Mouse (Mus musculus) induced T-regulatory cell, adult 2 months (primary cell): ENCODE measurements around the gene Fgf18.

Experiments used
- DNase-seq: peaks from one replicate; pipeline ENCODE4 v3.0.0-alpha.2; 2012; ENCODE audit warnings: low read depth

The Fgf18 gene

DNA sequence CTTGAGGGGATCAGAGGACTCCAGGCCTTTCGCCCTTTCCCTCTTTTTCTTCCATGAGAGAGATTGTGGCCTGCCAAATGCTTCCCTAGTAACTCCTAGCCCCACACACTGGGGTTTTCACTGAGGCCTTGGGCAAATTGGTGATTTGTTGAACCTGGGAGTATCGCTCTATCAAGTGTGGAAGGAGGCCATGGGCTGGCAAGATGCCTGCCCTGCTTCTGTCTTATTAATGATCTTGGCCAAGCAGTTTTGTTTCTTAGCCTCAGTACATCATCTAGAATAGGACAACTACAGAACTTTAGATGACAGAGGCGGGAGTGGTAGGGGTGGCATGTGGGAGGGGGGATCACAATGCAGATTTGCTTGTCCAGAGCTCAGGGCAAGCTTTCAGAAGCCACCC is 31.4 kb downstream of the Fgf18 start:
- no peak for DNase-seq

DNA sequence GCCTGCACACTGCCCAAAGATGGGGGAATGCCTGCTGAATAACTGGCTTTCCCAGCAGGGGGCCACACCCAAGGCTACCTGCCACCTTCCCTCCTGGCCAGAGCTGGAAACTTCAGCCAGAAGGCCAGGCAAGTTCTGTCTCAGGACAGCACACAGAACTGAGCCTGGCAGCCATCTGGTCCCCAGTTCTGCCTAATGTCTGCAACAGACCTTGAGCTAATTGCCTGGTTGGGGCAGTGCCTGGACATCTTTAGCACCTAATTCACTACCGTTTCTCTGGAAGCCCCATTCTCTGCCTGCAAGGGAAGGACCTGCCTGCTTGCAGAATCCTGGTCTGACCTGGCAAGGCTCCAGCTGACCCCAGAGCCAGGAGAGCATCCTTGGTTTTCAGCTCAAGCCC is 34.8 kb downstream of the Fgf18 start:
- no peak for DNase-seq

DNA sequence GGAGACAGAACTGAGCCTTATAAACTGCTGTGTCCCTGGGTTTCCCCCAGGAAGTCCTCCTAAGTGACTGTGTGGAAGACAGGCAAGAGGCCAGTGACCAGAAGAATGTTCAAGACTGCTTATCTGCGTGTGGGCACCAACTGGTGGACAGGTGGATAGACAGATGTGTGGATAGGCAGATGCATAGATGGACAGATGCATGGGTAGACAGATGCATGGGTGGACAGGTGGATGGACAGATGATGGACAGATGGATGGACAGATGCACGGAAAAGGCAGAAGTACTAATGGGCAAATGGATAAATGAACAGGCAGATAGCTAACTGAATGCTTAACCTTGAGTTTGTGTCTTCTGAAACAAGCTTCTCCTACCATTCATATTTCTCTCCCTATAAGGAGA is 37.1 kb downstream of the Fgf18 start:
- DNase-seq = no peak

DNA sequence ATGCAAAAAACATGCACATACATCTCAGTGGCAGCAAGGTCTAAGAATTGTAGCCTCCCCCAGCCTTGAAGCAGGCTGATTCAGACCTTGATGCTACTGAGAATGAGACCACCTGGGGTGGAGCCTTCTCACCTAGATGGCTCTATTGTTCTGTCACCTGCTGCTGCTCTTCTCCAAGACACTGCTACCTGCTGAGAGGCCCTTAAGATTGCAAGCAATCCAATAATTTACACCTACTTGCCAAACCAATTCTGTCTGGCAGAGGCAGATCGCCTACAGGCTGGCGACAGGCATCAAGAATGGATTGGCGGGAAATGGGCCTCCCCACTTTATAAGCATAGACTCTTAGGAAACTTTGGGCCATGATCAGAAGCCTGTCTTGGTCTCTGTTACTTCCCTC is 39.7 kb downstream of the Fgf18 start:
- DNase-seq = no peak

DNA sequence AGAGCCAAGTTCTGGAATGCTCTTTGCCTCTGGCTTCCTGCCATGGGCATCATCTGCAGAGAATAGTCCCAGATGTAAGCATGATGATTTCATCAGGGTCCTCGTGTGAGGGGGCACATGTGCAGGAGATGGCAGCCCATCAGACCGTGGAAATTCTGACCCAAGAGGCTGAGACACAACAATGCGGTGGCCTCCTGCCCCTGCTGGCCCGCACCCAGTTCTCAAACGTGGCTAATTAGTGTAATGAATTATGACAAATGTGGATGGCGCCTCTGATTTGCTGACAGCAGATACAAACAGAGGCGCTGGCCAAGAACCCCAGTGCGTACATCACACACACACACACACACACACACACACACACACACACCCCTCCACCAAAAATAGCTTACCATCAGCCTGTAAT is 42.3 kb downstream of the Fgf18 start:
- DNase-seq = no peak

DNA sequence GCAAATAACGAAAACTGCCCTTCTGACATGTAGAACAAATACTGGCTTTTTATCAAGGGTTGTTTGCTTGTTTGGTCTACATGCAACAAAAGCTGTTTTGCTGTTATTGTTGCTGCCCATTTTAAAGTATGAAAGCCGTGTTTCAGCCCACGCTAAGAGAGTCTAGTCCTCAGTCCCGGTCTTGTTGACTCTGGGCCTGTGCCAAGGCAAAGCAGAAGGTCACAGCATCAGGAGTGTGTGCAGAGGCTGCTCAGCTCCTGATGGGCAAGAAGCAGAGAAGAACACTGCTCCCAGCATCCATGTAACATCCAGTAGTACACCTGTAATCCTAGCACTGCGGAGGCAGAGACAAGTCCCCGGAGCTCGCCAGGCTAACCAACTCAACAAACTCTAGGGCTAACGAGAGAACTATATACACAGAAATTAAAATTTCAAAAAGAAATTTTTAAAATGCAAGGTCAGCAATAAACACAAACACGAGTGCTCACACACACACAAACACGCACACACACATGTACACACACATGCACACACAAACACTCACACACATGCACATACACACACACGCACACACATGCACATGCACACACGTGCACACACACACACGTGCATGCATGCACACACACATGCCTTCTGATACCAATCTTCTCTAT is 43.8 kb downstream of the Fgf18 start:
- no peak for DNase-seq

DNA sequence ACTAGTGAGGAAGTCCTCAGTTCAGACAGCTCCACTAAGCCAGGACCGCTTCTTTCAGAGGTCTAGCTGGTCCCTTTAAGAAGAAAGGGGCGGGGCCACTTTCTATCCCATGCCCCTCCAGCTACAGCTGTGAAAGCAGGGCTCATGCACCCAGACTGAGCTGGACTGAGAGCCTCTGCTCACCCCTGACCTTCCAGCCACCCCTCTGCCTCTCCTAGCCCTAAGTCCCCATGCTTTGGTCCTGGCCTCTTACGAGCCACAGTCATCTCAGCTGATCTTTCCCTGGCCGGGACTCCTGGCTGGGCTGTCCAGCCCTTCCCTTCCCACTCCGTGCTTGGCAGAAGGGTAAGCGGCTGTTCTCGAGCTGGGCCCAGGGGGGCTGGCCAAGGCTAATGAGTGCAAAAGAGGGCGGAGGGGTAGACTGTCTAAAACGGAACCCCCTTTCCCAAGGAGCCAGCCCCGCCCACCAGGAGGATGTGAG is 47.1 kb downstream of the Fgf18 start:
- DNase-seq = no peak

DNA sequence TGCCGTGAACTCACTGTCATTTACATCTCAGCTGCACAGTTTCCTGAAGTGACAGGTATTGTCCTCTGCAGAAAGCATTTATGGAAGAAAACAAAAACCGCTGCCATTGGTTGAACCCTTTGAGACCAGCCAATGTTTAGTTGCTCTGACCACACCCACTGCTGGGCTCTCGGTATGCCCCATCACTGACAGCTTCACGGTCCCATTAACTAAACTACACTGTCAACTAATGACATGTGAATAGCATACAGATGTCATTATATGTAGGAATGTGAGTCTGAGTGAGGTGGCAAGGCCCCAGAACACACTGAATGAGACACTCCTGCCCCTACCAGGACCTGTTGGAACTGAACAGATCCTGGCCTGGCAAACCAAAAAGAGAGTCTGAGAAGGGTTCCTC is 47.8 kb downstream of the Fgf18 start:
- DNase-seq = no peak

DNA sequence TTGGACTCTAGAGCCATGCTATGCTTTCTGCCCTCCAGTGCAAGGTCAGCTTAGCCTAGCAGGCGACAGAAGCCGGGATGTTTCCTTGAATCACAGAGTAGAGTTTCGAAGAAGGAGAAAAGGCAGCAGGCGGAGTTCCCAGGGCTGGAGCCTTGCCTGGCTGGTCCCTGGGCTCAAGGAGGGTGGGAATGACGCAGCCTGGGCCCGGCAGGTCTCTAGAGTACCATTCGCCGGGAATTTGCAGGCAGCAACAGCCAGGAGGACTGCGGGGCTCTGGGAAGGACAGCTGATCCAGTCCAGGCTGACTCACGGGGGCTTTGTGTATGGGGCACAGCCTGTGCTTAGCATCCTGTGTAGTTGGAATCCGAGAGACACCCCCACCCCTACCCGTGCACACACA is 48.8 kb downstream of the Fgf18 start:
- no peak for DNase-seq

DNA sequence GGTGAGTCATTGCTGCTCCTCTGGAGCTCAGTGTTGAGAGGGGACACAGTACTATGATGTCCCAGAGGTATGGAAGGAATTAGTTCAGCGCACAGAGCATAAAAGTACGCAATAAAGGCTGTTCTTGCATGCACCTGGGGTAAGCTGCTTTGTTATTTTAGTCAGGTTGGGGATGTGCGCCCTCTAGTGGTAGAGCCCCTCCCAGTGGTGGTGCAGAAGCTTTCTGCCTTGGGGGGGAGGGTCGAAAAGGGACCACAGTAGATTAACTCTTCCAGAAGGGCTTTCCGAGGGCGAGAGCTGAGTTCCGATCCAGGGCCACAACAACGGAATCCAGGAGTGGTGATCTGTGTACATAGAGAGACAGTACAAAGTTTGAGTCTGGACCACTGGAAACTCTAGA is 49.3 kb downstream of the Fgf18 start:
- peak; percentile 61 for DNase-seq

DNA sequence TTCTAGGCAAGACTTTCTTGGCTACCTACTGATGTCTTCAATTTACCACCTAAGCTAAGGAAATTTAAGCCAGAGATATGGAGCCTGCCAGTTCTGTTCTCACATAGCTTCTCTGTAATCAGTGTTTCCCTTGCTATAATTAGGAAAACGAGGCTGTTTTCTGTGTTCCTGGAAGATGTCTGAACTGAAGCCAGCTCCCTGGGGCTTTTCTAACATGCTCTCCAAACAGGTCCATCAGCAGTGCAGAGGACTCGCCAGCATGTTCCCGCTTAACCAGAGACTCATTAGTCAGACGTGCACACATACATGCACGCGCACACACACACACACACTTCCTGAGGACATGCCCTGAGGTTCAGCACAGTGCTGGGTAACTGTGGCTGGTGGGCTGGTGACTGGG is 57.3 kb downstream of the Fgf18 start:
- no peak for DNase-seq

DNA sequence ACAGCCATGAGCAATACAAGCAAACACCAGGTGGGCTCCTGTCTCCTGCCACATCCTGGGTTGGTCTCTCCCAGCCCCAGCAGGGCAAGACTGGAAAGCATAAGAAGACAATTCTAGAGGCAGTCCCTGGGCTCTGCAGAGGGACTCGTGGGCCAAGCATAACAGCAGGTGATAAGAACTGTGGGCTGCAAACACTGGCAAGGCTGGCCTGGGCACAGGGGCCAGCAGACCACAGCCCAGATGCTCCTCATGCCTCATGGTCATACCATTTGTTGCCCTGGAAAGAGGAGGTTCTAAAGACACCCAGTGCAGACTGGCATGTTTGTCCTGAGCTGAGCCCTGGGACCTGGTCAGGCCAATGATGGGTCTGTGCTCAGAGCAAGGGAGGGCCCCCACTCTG is 59.0 kb downstream of the Fgf18 start:
- no peak for DNase-seq

DNA sequence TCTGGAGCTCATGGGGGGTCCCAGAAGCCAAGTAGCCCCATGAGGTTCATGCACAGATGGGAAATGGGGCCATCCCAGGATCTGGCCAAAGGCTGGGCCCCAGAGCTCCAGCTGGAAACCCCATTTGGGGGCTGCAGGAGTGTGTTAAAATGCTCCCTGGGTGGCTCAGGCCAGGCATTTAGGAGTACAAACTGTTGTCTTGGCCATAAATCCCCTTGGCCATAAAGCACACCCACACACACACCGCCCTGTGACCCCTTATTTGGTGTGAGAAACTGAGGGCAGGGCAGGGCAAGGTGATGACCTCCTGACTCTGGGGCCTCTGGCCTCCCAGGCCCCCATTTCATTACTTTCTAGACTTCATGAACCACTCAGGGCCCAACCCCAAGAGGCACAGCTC is 61.2 kb downstream of the Fgf18 start:
- DNase-seq = no peak

DNA sequence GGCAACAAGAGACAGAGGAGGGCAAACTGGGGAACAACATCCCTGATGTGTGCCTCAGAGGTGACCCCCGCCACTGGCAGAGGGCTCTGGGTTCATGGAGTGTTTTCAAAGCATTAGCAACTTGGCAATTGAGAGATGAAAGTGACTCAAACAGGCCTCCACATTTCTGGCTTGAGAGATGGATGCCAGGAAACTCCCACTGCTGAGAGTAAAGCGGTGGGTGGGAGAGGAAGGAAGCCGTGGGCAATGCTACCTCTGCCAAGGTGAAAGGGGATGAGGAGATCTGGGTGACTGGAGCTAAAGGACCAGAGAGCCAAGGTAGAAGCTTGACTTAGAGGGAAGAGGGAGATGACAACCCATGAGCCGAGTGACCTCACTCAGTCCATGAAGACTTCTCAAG is 61.7 kb downstream of the Fgf18 start:
- no peak for DNase-seq

DNA sequence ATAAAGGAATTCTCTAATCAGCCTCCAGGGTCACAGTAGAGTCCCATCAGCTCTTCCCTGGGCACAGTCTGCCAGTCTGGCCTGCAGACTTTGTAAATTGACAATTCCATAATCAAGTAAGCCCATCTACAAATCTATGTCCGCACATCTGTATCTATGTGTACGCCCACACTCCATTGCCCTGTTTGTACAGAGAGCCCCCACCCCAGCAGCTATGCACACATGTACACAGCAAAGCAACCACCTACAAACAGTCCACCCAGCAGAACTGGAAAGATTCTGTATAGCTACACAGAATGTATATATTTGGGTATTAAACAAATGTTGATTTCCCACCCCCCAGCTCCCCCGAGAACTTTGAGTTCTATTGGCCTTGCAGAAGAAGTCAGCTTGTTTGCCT is 62.1 kb downstream of the Fgf18 start:
- no peak for DNase-seq

DNA sequence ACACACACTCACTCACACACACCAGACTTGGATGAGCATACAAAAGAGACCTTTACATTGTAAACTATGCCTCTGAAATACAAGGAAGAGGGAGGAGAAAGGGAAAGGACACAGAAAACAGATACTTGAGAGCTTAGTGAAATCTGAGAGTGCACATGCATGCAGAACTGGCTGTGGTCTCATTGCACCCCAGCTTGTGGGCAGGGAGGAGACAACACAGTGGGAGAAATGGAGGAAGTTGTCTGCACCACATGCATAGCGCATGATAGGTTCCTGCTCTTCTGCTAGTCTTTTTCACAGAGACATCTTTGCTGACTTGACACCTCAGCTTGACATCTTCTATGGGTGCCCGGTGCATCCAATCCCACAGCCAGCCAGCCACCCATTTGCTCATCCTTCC is 63.2 kb downstream of the Fgf18 start:
- DNase-seq = no peak

DNA sequence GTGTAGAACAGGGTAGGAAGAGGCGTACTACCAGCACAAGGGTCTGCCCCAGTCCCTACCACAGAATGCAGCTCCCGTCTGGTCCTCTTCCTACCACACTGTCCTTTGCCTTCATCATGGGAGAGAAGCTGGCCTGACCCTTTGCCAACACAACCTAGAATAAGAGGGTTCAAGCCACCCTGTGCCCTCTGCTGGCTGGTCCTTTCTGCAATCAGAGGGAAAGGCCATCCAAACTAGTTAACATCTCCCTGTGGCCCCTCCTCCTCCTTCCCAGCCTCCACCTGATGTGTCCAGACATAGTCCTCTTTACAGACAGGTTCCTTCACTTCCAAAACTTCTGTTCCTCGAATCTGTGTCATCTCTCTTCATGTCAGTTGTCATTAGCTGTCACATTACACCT is 66.0 kb downstream of the Fgf18 start:
- no peak for DNase-seq

DNA sequence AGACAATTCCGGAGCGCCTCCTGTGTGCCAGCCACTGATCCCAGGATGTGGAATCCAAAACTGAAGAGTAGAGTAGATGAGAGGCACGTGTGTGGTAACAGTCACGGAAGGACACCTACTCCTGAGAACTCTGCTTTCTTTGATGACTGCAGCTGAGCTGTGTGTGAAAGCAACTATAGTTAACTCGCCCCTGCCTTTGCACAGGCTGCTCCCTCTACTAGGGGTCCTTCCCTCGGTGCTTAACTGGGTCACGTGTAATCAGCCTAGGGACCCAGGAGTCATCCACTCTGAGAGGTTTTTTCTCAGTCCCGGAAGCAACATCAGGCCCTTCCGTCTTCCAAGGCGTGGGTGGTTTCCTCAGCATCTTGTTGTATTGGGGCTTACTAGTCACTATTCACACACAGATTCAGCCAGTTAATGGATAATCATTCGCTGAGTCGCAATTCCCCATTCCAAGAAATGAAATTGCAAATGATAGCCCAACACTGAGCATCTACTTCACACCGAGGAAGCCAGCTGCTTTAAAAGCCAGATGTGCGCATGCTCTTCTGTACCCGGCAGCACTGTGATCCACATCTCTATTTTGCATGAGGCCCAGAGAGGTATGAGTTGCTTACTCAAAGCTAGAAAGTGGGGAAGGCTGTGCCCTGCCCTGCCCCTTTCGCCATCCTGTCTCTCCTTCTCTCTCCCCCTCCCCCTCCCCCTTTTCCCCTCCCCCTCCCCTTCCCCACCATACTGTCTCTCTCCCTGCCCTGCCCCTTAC is 67.0 kb downstream of the Fgf18 start:
- DNase-seq = no peak

DNA sequence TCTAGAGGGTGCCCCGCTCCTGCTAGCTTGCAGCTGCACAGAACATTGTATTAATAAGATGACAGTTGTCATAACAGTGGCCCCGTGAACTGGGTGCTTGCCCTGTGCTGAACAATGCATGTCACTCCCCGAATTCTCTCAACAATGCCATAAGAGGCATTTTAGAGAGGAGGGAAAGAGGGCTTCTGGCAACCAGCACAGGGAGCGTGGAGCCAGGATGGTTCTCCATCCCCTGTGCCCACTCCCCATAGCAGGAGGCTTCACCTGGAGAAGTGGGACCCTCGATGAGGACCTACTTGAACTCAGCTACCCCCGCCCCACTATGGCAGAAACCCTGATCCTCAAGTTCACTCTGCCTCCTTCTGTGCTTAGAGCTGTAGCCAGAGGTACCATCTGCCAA is 67.8 kb downstream of the Fgf18 start:
- no peak for DNase-seq

DNA sequence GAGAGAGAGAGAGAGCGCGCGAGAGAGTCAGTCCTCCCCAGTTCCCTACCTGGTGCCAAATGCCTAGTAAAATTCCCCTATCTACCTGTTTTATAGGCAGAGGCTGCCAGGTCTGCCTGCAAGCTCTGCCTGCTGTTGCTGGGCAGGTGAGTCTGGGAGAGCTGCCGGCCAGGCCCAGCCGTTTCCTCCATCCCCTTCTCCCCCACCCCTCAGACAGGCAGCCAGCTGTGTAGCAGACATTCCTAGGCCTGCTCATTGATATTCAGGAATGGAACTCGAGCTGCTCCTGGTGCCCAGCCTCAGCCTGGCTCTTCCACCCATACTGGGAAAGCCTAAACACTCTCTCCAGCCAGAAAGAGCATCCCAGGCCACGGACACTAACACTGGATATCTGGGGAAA is 69.2 kb downstream of the Fgf18 start:
- no peak for DNase-seq

DNA sequence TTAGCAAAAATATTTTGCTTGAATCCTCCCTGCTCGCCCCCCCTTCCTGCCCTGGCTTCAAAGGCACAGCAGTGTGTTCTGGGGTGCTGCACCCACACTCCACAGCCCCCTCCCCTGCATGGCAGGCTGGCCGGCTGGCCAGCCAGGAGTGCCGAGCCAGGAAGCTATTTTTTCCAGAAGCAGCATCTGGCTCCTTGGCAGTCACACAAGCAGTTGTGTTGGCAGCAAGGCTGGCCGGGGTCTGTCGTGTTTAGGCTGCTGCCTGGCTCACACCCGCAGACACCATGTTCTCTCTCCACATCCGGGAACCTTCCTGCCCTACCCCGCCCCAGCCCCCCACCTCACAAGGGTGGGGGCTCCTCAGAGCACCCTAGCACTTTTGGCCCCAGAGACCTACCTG is 71.9 kb downstream of the Fgf18 start:
- no peak for DNase-seq

DNA sequence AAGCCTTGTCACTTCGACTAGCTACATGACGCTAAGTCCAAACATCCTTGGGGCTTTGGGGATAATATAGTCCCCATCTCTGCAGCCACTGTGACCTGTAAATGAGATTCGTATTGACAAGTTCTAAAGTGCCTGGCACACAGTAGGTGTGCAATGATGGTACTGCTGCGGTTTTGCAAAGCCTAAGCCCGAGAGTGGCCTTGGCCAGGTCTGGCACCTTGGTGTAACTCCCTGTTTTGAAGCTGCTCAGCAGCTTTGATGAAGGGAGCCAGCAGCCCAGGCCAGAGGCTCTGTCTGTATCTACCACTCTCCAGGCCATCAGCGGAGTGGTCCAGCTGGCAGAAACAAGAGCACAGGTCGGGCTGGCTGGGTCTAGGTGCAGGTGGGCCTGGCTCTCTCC is 72.7 kb downstream of the Fgf18 start:
- no peak for DNase-seq

DNA sequence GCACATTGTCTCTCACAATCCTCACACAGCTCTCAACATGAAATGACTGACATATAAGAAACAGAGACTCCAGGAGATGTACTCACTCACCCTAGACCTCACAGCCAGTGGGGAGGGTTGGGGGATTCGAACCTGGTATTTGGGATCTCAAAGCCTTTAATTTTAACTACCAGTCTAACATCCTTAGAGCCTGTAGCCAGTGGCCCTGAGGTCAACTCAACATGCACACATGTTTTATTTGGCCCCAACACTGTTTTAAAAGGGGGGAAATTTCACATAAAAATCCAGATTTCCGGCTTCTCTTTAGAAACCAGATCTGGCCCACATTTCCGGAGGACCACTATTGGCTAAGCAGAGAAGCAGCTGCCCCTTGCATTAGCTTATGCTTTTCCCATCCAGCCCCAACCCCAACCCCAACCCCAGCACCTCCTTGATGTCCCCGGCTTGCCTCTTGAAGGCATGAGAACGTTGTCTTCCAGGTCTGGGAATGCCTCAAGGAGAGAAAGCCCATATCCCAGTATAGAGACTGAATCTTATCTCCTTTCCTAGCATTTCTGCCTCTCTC is 75.8 kb downstream of the Fgf18 start:
- no peak for DNase-seq

DNA sequence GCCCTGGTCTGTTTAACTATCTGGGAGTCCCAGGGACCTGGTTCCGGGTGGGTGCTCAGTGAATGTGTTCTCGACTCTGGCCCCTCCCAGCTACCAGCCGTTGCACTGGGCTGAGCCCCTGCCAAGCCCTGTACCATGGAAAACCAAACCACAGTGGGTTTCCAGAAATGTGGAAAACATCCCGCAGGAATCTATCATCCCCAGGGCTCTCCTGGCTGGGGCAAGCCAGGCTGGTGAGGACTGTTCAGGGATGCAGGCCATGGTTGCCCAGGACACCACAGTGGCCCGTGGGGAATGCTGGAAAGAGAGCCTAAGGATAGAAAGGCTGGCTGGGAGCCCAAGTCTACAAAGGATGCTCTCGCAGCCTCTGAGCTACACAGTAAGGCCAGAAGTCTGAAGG is 76.7 kb downstream of the Fgf18 start:
- DNase-seq = no peak
